ENCODE assay signal across 25 mouse cellular contexts in genomic region chr1:128076791-128077479, GRCm38 (mm10). TPM values are rescaled to one million over a fixed set of nuclear protein-coding genes. Genes with fewer than 3 reads are reported as not detected.
A peak's percentile ranks its signal among the peaks of the same experiment; 100 is the strongest.
DNase-seq lines count a peak whose midpoint lies in the region; ATAC-seq and TF ChIP-seq lines count a peak whose summit lies in the region.
"Had no signal": no experiment of that assay in that cellular context is flagged by ENCODE, and none has a peak within 500 bp of the region (broad histone marks: within the 10 kb centered on the region; RNA-seq: fewer than 3 reads in every experiment).

No protein-coding gene starts in this region.

- no peak overlapping the region for H3K9ac ChIP-seq in forebrain, postnatal 0 days
- H3K9ac ChIP-seq: limb, embryonic 15.5 days; liver, embryonic 14.5 days; lung, embryonic 14.5 days; midbrain, embryonic 13.5 days; stomach, embryonic 15.5 days had no signal

- H3K27ac ChIP-seq in thymus, adult 2 months (ENCODE audit: control insufficient read depth, insufficient read depth, low read length): peak overlapping the region; percentile 43; the same call in 1 of the 2 replicates
- H3K27ac ChIP-seq in cortical plate, adult 2 months (ENCODE audit: insufficient read depth, low read length): peak overlapping the region; percentile 65; the same call in 1 of the 2 replicates
- H3K27ac ChIP-seq in forebrain, postnatal 0 days (ENCODE audit: low read depth, low read length): no peak overlapping the region
- H3K27ac ChIP-seq: embryonic facial prominence, embryonic 10.5 days; heart, embryonic 10.5 days; limb, embryonic 15.5 days; liver, embryonic 14.5 days; midbrain, embryonic 13.5 days; stomach, embryonic 15.5 days had no signal

- no peak overlapping the region for H3K4me2 ChIP-seq in forebrain, postnatal 0 days (ENCODE audit: low read depth)
- H3K4me2 ChIP-seq: limb, embryonic 15.5 days; lung, embryonic 14.5 days; midbrain, embryonic 13.5 days; stomach, embryonic 15.5 days had no signal

- TF ChIP-seq CTCF in thymus, adult 2 months (IDR thresholded peaks at IDR 0.05; ENCODE audit: borderline replicate concordance, control insufficient read depth, extremely low read depth, insufficient read depth, low read length, poor library complexity): no peak
- TF ChIP-seq CTCF in cortical plate, adult 2 months (IDR thresholded peaks at IDR 0.05; ENCODE audit: extremely low read depth, insufficient read depth, low read length): no peak
- no peak for TF ChIP-seq CTCF in forebrain, postnatal 0 days (IDR thresholded peaks at IDR 0.05; ENCODE audit: low read depth)

- no peaks in the 10 kb centered on the region for H3K36me3 ChIP-seq in thymus, adult 2 months (ENCODE audit: control insufficient read depth, insufficient read depth, low read length)
- H3K36me3 ChIP-seq in splenic B cell, adult 2 months (ENCODE audit: control insufficient read depth, insufficient read depth, low read length, poor library complexity, severe bottlenecking): no peaks in the 10 kb centered on the region
- H3K36me3 ChIP-seq in forebrain, postnatal 0 days (ENCODE audit: insufficient read depth): no peaks in the 10 kb centered on the region
- H3K36me3 ChIP-seq: limb, embryonic 15.5 days; midbrain, embryonic 13.5 days; stomach, embryonic 15.5 days had no signal

- H3K4me1 ChIP-seq in thymus, adult 2 months (replicated peaks; ENCODE audit: control insufficient read depth, insufficient read depth, low read length): peaks cover 9% of the 10 kb centered on the region
- peaks cover 10% of the 10 kb centered on the region; the same call in 1 of the 2 replicates for H3K4me1 ChIP-seq in cortical plate, adult 2 months (ENCODE audit: control insufficient read depth, insufficient read depth, low read length)
- no peaks in the 10 kb centered on the region for H3K4me1 ChIP-seq in forebrain, postnatal 0 days (ENCODE audit: insufficient read depth)
- H3K4me1 ChIP-seq: embryonic facial prominence, embryonic 10.5 days; heart, embryonic 10.5 days; limb, embryonic 15.5 days; midbrain, embryonic 13.5 days; stomach, embryonic 15.5 days had no signal

- WGBS in thymus, adult 2 months: 73% methylated on average over 8 of the region's 8 CpGs
- WGBS in forebrain, postnatal 0 days: 53% methylated on average over 8 of the region's 8 CpGs

- no peak for DNase-seq in frontal cortex, postnatal 14 days (ENCODE audit: low spot score in 2 of 2)
- no peak for DNase-seq in thymus, adult 2 months
- DNase-seq in thymus, postnatal 25 days: no peak
- DNase-seq in splenic B cell, adult 2 months (ENCODE audit: low read depth, low spot score): peak; percentile 67
- no peak for DNase-seq in retina, embryonic 14.5 days (ENCODE audit: low spot score)
- no peak for DNase-seq in forebrain, postnatal 0 days
- DNase-seq: adrenal gland, postnatal 14 days; cerebellum, adult 9-11 months; kidney, postnatal 25 days; left cerebral cortex, postnatal 4 days; lung, embryonic 14.5 days; lung, postnatal 36 days; thymus, postnatal 36 days had no signal

- H3K27me3 ChIP-seq in thymus, adult 2 months (ENCODE audit: control insufficient read depth, insufficient read depth, low read length): no peaks in the 10 kb centered on the region
- H3K27me3 ChIP-seq in splenic B cell, adult 2 months (ENCODE audit: control insufficient read depth, insufficient read depth, low read length, poor library complexity, severe bottlenecking): no peaks in the 10 kb centered on the region
- H3K27me3 ChIP-seq in forebrain, postnatal 0 days (ENCODE audit: insufficient read depth, low read length): no peaks in the 10 kb centered on the region
- H3K27me3 ChIP-seq: limb, embryonic 15.5 days; megakaryocyte, embryonic 14.5 days; midbrain, embryonic 13.5 days; stomach, embryonic 15.5 days had no signal

- ATAC-seq in frontal cortex, adult (ENCODE audit: low TSS enrichment): 0 out of 2 replicates have a peak, but pooled peaks have one; percentile 25
- ATAC-seq in forebrain, postnatal 0 days: no peak
- ATAC-seq: forebrain, embryonic 16.5 days; hindbrain, embryonic 16.5 days; intestine, postnatal 0 days; midbrain, embryonic 13.5 days had no signal

- TF ChIP-seq POLR2A in thymus, adult 2 months (IDR thresholded peaks at IDR 0.05; ENCODE audit: control insufficient read depth, extremely low read depth, insufficient read depth, low read length, poor library complexity): no peak
- TF ChIP-seq POLR2A in cortical plate, adult 2 months (IDR thresholded peaks at IDR 0.05; ENCODE audit: extremely low read depth, insufficient read depth, low read length): no peak

- no peak overlapping the region for H3K4me3 ChIP-seq in thymus, adult 2 months (ENCODE audit: control insufficient read depth, insufficient read depth, low read length)
- no peak overlapping the region for H3K4me3 ChIP-seq in cortical plate, adult 2 months (ENCODE audit: insufficient read depth, low read length)
- H3K4me3 ChIP-seq in forebrain, postnatal 0 days (ENCODE audit: low read depth, low read length): no peak overlapping the region
- H3K4me3 ChIP-seq: embryonic facial prominence, embryonic 10.5 days; heart, embryonic 10.5 days; limb, embryonic 15.5 days; megakaryocyte, embryonic 14.5 days; midbrain, embryonic 13.5 days; stomach, embryonic 15.5 days had no signal

- H3K9me3 ChIP-seq in forebrain, postnatal 0 days (ENCODE audit: low read length): no peaks in the 10 kb centered on the region
- H3K9me3 ChIP-seq: embryonic facial prominence, embryonic 10.5 days; heart, embryonic 10.5 days; limb, embryonic 15.5 days; megakaryocyte, embryonic 14.5 days; midbrain, embryonic 13.5 days; stomach, embryonic 15.5 days had no signal

RNA-seq across cellular contexts. Expression of gene Zranb3, which starts 25.9 kb away (rescaled TPM):
- polyA plus RNA-seq in thymus, adult 2 months (2012; rRNA removed): 3.8 and 5.1 TPM in 2 replicates
- polyA plus RNA-seq in cortical plate, adult 2 months (2012; rRNA removed): 5.5 and 6.4 TPM in 2 replicates
- 4.1 and 4.8 TPM in 2 replicates for total RNA-seq in forebrain, postnatal 0 days (2014; rRNA removed)
- polyA plus RNA-seq in forebrain, postnatal 0 days (2015; fragmentation: Nextera tagmentation; extraction: Ambion mirVana): 2.3 and 2.7 TPM in 2 replicates

RNA-seq across cellular contexts. Expression of gene R3hdm1, which starts 26.2 kb away (rescaled TPM):
- polyA plus RNA-seq in thymus, adult 2 months (2012; rRNA removed): 129 and 147 TPM in 2 replicates
- 454 and 497 TPM in 2 replicates for polyA plus RNA-seq in cortical plate, adult 2 months (2012; rRNA removed)
- 61.5 and 67.8 TPM in 2 replicates for total RNA-seq in forebrain, postnatal 0 days (2014; rRNA removed)
- polyA plus RNA-seq in forebrain, postnatal 0 days (2015; fragmentation: Nextera tagmentation; extraction: Ambion mirVana): 69.5 and 86.6 TPM in 2 replicates
